Mouse (Mus musculus): ENCODE measurements around the gene Cdkn2b.

Cdkn2b gene

GRCm38 (mm10) chr4:89310491-89311254 lies at the start of gene Cdkn2b:
Cdkn2b (minus strand) TSS chr4:89311039.
- DNase-seq (ENCODE audit: low read depth): no peak

GRCm38 (mm10) chr4:89360349-89360748 lies 49.5 kb upstream of the Cdkn2b start:
- no peak for DNase-seq (ENCODE audit: low read depth)

- no peak for DNase-seq (ENCODE audit: low read depth)
These were observed 48.7 kb upstream of the Cdkn2b start for GRCm38 (mm10) chr4:89359506-89359905.

GRCm38 (mm10) chr4:89353935-89354334 lies 43.1 kb upstream of the Cdkn2b start:
- no peak for DNase-seq (ENCODE audit: low read depth)

GRCm38 (mm10) chr4:89353071-89353582 lies 42.3 kb upstream of the Cdkn2b start:
- no peak for DNase-seq (ENCODE audit: low read depth)

- no peak for DNase-seq (ENCODE audit: low read depth)
These were observed 40.6 kb upstream of the Cdkn2b start for GRCm38 (mm10) chr4:89351474-89351873.

- no peak for DNase-seq (ENCODE audit: low read depth)
These were observed 40.2 kb upstream of the Cdkn2b start for GRCm38 (mm10) chr4:89350938-89351451.

GRCm38 (mm10) chr4:89350391-89350790 lies 39.6 kb upstream of the Cdkn2b start:
- DNase-seq (ENCODE audit: low read depth): no peak

- no peak for DNase-seq (ENCODE audit: low read depth)
These were observed 38.0 kb upstream of the Cdkn2b start for GRCm38 (mm10) chr4:89348842-89349241.

GRCm38 (mm10) chr4:89313461-89313860 lies 2.6 kb upstream of the Cdkn2b start:
- no peak for DNase-seq (ENCODE audit: low read depth)

- DNase-seq (ENCODE audit: low read depth): no peak
These were observed 843 bp downstream of the Cdkn2b start for GRCm38 (mm10) chr4:89309996-89310395.

GRCm38 (mm10) chr4:89308001-89308400 lies 2.8 kb downstream of the Cdkn2b start:
- DNase-seq (ENCODE audit: low read depth): no peak

- DNase-seq (ENCODE audit: low read depth): no peak
These were observed 4.0 kb downstream of the Cdkn2b start for GRCm38 (mm10) chr4:89306798-89307365.

- no peak for DNase-seq (ENCODE audit: low read depth)
These were observed 5.1 kb downstream of the Cdkn2b start for GRCm38 (mm10) chr4:89305691-89306090.

- DNase-seq (ENCODE audit: low read depth): no peak
These were observed 7.4 kb downstream of the Cdkn2b start for GRCm38 (mm10) chr4:89303281-89303995.

GRCm38 (mm10) chr4:89302129-89302528 lies 8.7 kb downstream of the Cdkn2b start:
- no peak for DNase-seq (ENCODE audit: low read depth)

GRCm38 (mm10) chr4:89299721-89300120 lies 11.1 kb downstream of the Cdkn2b start:
- no peak for DNase-seq (ENCODE audit: low read depth)

GRCm38 (mm10) chr4:89295441-89296220 lies 15.2 kb downstream of the Cdkn2b start:
- DNase-seq (ENCODE audit: low read depth): no peak

- DNase-seq (ENCODE audit: low read depth): no peak
These were observed 16.1 kb downstream of the Cdkn2b start, which contains the start of gene Cdkn2a for GRCm38 (mm10) chr4:89294486-89295440. Cdkn2a (minus strand) TSS chr4:89294653.

GRCm38 (mm10) chr4:89294091-89294485 lies 16.8 kb downstream of the Cdkn2b start:
- DNase-seq (ENCODE audit: low read depth): no peak

- DNase-seq (ENCODE audit: low read depth): no peak
These were observed 17.3 kb downstream of the Cdkn2b start for GRCm38 (mm10) chr4:89293516-89293915.
